Mouse (Mus musculus) midbrain, embryonic 14.5 days (tissue): ENCODE data around the gene Mep1a. TPM values are rescaled to one million over a fixed set of nuclear protein-coding genes. Genes with fewer than 3 reads are reported as not detected.

Source experiments
- ATAC-seq: fragments of 200-750 bp; cut with Nextera tagmentation; 2 replicates; pipeline ENCODE4 v1.8.0; 2017; ENCODE audit warnings: moderate number of reproducible peaks, moderate library complexity; ENCODE audit not compliant: low FRiP score, low TSS enrichment
- DNase-seq: peaks from one replicate; pipeline ENCODE4 v3.0.0-alpha.2; 2015
- H3K27ac ChIP-seq: fragments of 300-500 bp; sonication (generic); replicated peaks from 2 replicates; pipeline ENCODE4 v1.5.1; 2014; ENCODE audit warnings: mild to moderate bottlenecking, low read depth, low read length, moderate library complexity
- H3K27me3 ChIP-seq: fragments of 300-500 bp; sonication (generic); 2 replicates; pipeline ENCODE4 v1.6.1; 2014; ENCODE audit warnings: low read length, control low read depth, mixed read lengths; ENCODE audit not compliant: control insufficient read depth, insufficient read depth
- H3K36me3 ChIP-seq: fragments of 300-500 bp; sonication (generic); 2 replicates; pipeline ENCODE4 v1.6.1; 2014; ENCODE audit warnings: low read length, control low read depth; ENCODE audit not compliant: control insufficient read depth, insufficient read depth
- H3K4me1 ChIP-seq: fragments of 300-500 bp; sonication (generic); 2 replicates; pipeline ENCODE4 v1.6.1; 2014; ENCODE audit warnings: mild to moderate bottlenecking, antibody characterized with exemption, low read length, control low read depth; ENCODE audit not compliant: control insufficient read depth, insufficient read depth
- H3K4me2 ChIP-seq: fragments of 300-500 bp; sonication (generic); 2 replicates; pipeline ENCODE4 v1.6.1; 2014; ENCODE audit warnings: mild to moderate bottlenecking, low read length, moderate library complexity
- H3K4me3 ChIP-seq: fragments of 300-500 bp; sonication (generic); replicated peaks from 2 replicates; pipeline ENCODE4 v1.5.1; 2014; ENCODE audit warnings: low read depth, low read length
- H3K9ac ChIP-seq: fragments of 300-500 bp; sonication (generic); replicated peaks from 2 replicates; pipeline ENCODE4 v1.6.1; 2014; ENCODE audit warnings: mild to moderate bottlenecking, low read length, moderate library complexity
- H3K9me3 ChIP-seq: fragments of 300-500 bp; sonication (generic); 2 replicates; pipeline ENCODE4 v1.6.1; 2016; ENCODE audit warnings: low read length, control low read depth, mixed read lengths; ENCODE audit not compliant: control insufficient read depth
- WGBS: fragments of 180-500 bp; shearing (Covaris S2); extraction: QIAGEN DNeasy Blood & Tissue Kit; methylation state at CpG from one replicate; pipeline ENCODE4 v1.1.7; 2014; 5-methylcytosine and 5-hydroxymethylcytosine counted together
- polyA plus RNA-seq: library from polyadenylated mRNA; unstranded; fragments of >200 nt; fragmentation: Nextera tagmentation; extraction: Ambion mirVana; gene quantifications from 2 replicates; pipeline ENCODE4 v1.2.1, GENCODE M21; 2014

Gene Mep1a
- polyA plus RNA-seq, 1 experiment from 2014 or later: 0.07 TPM

- WGBS: 33% methylated on average over 19 of the region's 19 CpGs
- Histone ChIP-seq H3K9ac (peak overlapping the region; percentile 10; the same call in 1 of the 2 replicates), H3K36me3 (no peaks in the 10 kb centered on the region), H3K27ac (no peak overlapping the region), H3K27me3 (no peaks in the 10 kb centered on the region), H3K9me3 (no peaks in the 10 kb centered on the region), H3K4me3 (no peak overlapping the region), H3K4me2 (peak overlapping the region; percentile 23), H3K4me1 (no peaks in the 10 kb centered on the region)
- DNase-seq (peak; percentile 95), ATAC-seq (peak; percentile 93)
Measured at GRCm38 (mm10) chr17:43460245-43461181, 42.1 kb downstream of the Mep1a start.

- no peaks in the 10 kb centered on the region for H3K9me3 ChIP-seq
- no peak overlapping the region for H3K27ac ChIP-seq
Measured at GRCm38 (mm10) chr17:43459737-43460230, 42.8 kb downstream of the Mep1a start.

GRCm38 (mm10) chr17:43458598-43458997 lies 44.0 kb downstream of the Mep1a start:
- Histone ChIP-seq H3K27ac (no peak overlapping the region), H3K27me3 (no peaks in the 10 kb centered on the region), H3K36me3 (no peaks in the 10 kb centered on the region), H3K4me1 (no peaks in the 10 kb centered on the region), H3K4me3 (no peak overlapping the region), H3K9ac (no peak overlapping the region), H3K9me3 (no peaks in the 10 kb centered on the region), H3K4me2 (no peak overlapping the region)
- no peak for ATAC-seq
- peak; percentile 88 for DNase-seq
- 10% methylated on average over 9 of the region's 9 CpGs for WGBS

More at GRCm38 (mm10) chr17:43459737-43460230, 42.8 kb downstream of the Mep1a start:
- DNase-seq (peak; percentile 31), ATAC-seq (no peak)
- no peak overlapping the region for H3K4me3 ChIP-seq
- H3K36me3 ChIP-seq: no peaks in the 10 kb centered on the region
- H3K9ac ChIP-seq: no peak overlapping the region; the same call in 1 of the 2 replicates
- no peaks in the 10 kb centered on the region for H3K27me3 ChIP-seq
- 78% methylated on average over 12 of the region's 12 CpGs for WGBS
- H3K4me2 ChIP-seq: no peak overlapping the region
- no peaks in the 10 kb centered on the region for H3K4me1 ChIP-seq

- Histone ChIP-seq H3K4me1 (no peaks in the 10 kb centered on the region), H3K4me3 (no peak overlapping the region), H3K36me3 (no peaks in the 10 kb centered on the region), H3K4me2 (no peak overlapping the region), H3K9ac (no peak overlapping the region), H3K9me3 (no peaks in the 10 kb centered on the region), H3K27ac (no peak overlapping the region), H3K27me3 (no peaks in the 10 kb centered on the region)
- 100% methylated on average over 1 of the region's 1 CpGs for WGBS
- DNase-seq (no peak), ATAC-seq (no peak)
Measured at GRCm38 (mm10) chr17:43451216-43451615, 51.4 kb downstream of the Mep1a start.

- Histone ChIP-seq H3K9ac (no peak overlapping the region), H3K4me3 (no peak overlapping the region), H3K36me3 (no peaks in the 10 kb centered on the region), H3K4me1 (no peaks in the 10 kb centered on the region), H3K27me3 (no peaks in the 10 kb centered on the region), H3K9me3 (no peaks in the 10 kb centered on the region), H3K4me2 (no peak overlapping the region), H3K27ac (no peak overlapping the region)
- ATAC-seq (no peak), DNase-seq (no peak)
- WGBS: 85% methylated on average over 8 of the region's 8 CpGs
Measured at GRCm38 (mm10) chr17:43434485-43434884, 68.1 kb downstream of the Mep1a start.

GRCm38 (mm10) chr17:43431692-43432091 lies 70.9 kb downstream of the Mep1a start:
- 85% methylated on average over 5 of the region's 5 CpGs for WGBS
- Histone ChIP-seq H3K9me3 (no peaks in the 10 kb centered on the region), H3K4me3 (no peak overlapping the region), H3K4me2 (no peak overlapping the region), H3K27me3 (no peaks in the 10 kb centered on the region), H3K27ac (no peak overlapping the region), H3K4me1 (no peaks in the 10 kb centered on the region), H3K9ac (no peak overlapping the region), H3K36me3 (no peaks in the 10 kb centered on the region)
- DNase-seq (no peak), ATAC-seq (no peak)

Other genes starting within 250 kb of the Mep1a start
- gene Adgrf1, start 232.5 kb downstream of the Mep1a start, polyA plus RNA-seq: not detected in 2 replicates
- gene Adgrf5, start 142.4 kb downstream of the Mep1a start, polyA plus RNA-seq: 2.8 and 7.9 TPM in 2 replicates
- 0.16 and 0.43 TPM in 2 replicates for gene Ankrd66, start 40.8 kb upstream of the Mep1a start, polyA plus RNA-seq
- 18.7 and 25.2 TPM in 2 replicates for gene Pla2g7, start 65.3 kb upstream of the Mep1a start, polyA plus RNA-seq
- 0.78 and 0.92 TPM in 2 replicates for gene Tdrd6, start 127.5 kb upstream of the Mep1a start, polyA plus RNA-seq
- gene Slc25a27, start 164.4 kb upstream of the Mep1a start, polyA plus RNA-seq: 71.7 and 78.7 TPM in 2 replicates
- gene Cyp39a1, start 164.6 kb upstream of the Mep1a start, polyA plus RNA-seq: 5.7 and 10.4 TPM in 2 replicates